Mouse (Mus musculus) lung, postnatal 0 days (tissue): ENCODE measurements at regions not wholly inside any gene's neighbourhood (a gene's known extent, or its start where the extent isn't known, plus 50 kb on each side); places are given as distances from the start of the nearest gene placed in this dataset.

Experiments
- CTCF ChIP-seq: IDR thresholded peaks from 2 replicates; pipeline ENCODE4 v1.5.1; 2016; ENCODE audit warnings: antibody characterized with exemption, mild to moderate bottlenecking
- EP300 ChIP-seq: IDR thresholded peaks from 2 replicates; pipeline ENCODE4 v1.6.1; 2016; ENCODE audit warnings: antibody characterized with exemption, mild to moderate bottlenecking, control low read depth

GRCm38 (mm10) chr13:53934457-53934856 lies 121.0 kb downstream of the Drd1 start:
- TF ChIP-seq CTCF (no peak), EP300 (no peak)
